Mouse (Mus musculus): Measurements from ENCODE around the gene Slc29a3.
"Not testable (repeated sequence)": the region's sequence is repeated elsewhere in the genome, so short reads cannot be mapped to it uniquely, and the experiment has no call there.

The Slc29a3 gene

GRCm38 (mm10) chr10:60767400-60767799 is 14.8 kb upstream of the Slc29a3 start:
- no peak for DNase-seq (ENCODE audit: low spot score in 2 of 2)

GRCm38 (mm10) chr10:60762126-60762525 is 9.5 kb upstream of the Slc29a3 start:
- DNase-seq (ENCODE audit: low spot score in 2 of 2): no peak

- DNase-seq (ENCODE audit: low spot score in 2 of 2): peak; percentile 94 to 96
Measured at GRCm38 (mm10) chr10:60760377-60760776, 7.8 kb upstream of the Slc29a3 start.

- peak; percentile 69 to 80 for DNase-seq (ENCODE audit: low spot score in 2 of 2)
Measured at GRCm38 (mm10) chr10:60756992-60757391, 4.4 kb upstream of the Slc29a3 start.

GRCm38 (mm10) chr10:60756146-60756545 is 3.6 kb upstream of the Slc29a3 start:
- DNase-seq (ENCODE audit: low spot score in 2 of 2): no peak

GRCm38 (mm10) chr10:60753941-60754340 is 1.3 kb upstream of the Slc29a3 start:
- no peak for DNase-seq (ENCODE audit: low spot score in 2 of 2)

GRCm38 (mm10) chr10:60753261-60753660 is 667 bp upstream of the Slc29a3 start:
- no peak for DNase-seq (ENCODE audit: low spot score in 2 of 2)

GRCm38 (mm10) chr10:60747667-60748212 is 4.9 kb downstream of the Slc29a3 start:
- DNase-seq (ENCODE audit: low spot score in 2 of 2): no peak

GRCm38 (mm10) chr10:60746512-60746911 is 6.1 kb downstream of the Slc29a3 start:
- no peak for DNase-seq (ENCODE audit: low spot score in 2 of 2)

- DNase-seq (ENCODE audit: low spot score in 2 of 2): no peak
Measured at GRCm38 (mm10) chr10:60744543-60745290, 7.9 kb downstream of the Slc29a3 start.

GRCm38 (mm10) chr10:60743681-60744080 is 8.9 kb downstream of the Slc29a3 start:
- no peak for DNase-seq (ENCODE audit: low spot score in 2 of 2)

- no peak for DNase-seq (ENCODE audit: low spot score in 2 of 2)
Measured at GRCm38 (mm10) chr10:60742942-60743341, 9.7 kb downstream of the Slc29a3 start.

GRCm38 (mm10) chr10:60742296-60742695 is 10.3 kb downstream of the Slc29a3 start:
- not testable (repeated sequence) for DNase-seq (ENCODE audit: low spot score in 2 of 2)

GRCm38 (mm10) chr10:60741435-60741834 is 11.2 kb downstream of the Slc29a3 start:
- no peak for DNase-seq (ENCODE audit: low spot score in 2 of 2)

GRCm38 (mm10) chr10:60739619-60740363 is 12.8 kb downstream of the Slc29a3 start:
- DNase-seq (ENCODE audit: low spot score in 2 of 2): peak; percentile 46 to 63

GRCm38 (mm10) chr10:60737886-60738640 is 14.5 kb downstream of the Slc29a3 start:
- peak in 1 of 2 experiments; percentile 29 for DNase-seq (ENCODE audit: low spot score in 2 of 2)

GRCm38 (mm10) chr10:60737169-60737728 is 15.3 kb downstream of the Slc29a3 start:
- DNase-seq (ENCODE audit: low spot score in 2 of 2): no peak

- no peak for DNase-seq (ENCODE audit: low spot score in 2 of 2)
Measured at GRCm38 (mm10) chr10:60735737-60736136, 16.9 kb downstream of the Slc29a3 start.

- DNase-seq (ENCODE audit: low spot score in 2 of 2): no peak
Measured at GRCm38 (mm10) chr10:60733471-60733870, 19.1 kb downstream of the Slc29a3 start.

- DNase-seq (ENCODE audit: low spot score in 2 of 2): peak in 1 of 2 experiments; percentile 57
Measured at GRCm38 (mm10) chr10:60732397-60732861, 20.2 kb downstream of the Slc29a3 start.

- DNase-seq (ENCODE audit: low spot score in 2 of 2): peak; percentile 41 to 49
Measured at GRCm38 (mm10) chr10:60731742-60732141, 20.9 kb downstream of the Slc29a3 start.
